In genomic region chr1:75217893-75218226, GRCm38 (mm10) we compare ENCODE assay signal across 8 mouse cellular contexts. TPM values are rescaled to one million over a fixed set of nuclear protein-coding genes. Genes with fewer than 3 reads are reported as not detected.
DNase-seq lines count a peak whose midpoint lies in the region; ATAC-seq and TF ChIP-seq lines count a peak whose summit lies in the region.

No protein-coding gene starts in this region.

- H3K27me3 ChIP-seq in spleen, adult 2 months (ENCODE audit: control insufficient read depth, insufficient read depth, low read length): no peaks in the 10 kb centered on the region
- peaks cover 72% of the 10 kb centered on the region for H3K27me3 ChIP-seq in limb, embryonic 13.5 days
- no peaks in the 10 kb centered on the region for H3K27me3 ChIP-seq in stomach, postnatal 0 days (ENCODE audit: control insufficient read depth, insufficient read depth, low read length)

- peak overlapping the region; percentile 86 for H3K4me3 ChIP-seq in spleen, adult 2 months (ENCODE audit: extremely low read depth, insufficient read depth, insufficient read length)
- peak overlapping the region; percentile 61 for H3K4me3 ChIP-seq in limb, embryonic 13.5 days
- H3K4me3 ChIP-seq in stomach, postnatal 0 days (ENCODE audit: low read depth, low read length): peak overlapping the region; percentile 52

- H3K9ac ChIP-seq in limb, embryonic 13.5 days: peak overlapping the region; percentile 51
- peak overlapping the region; percentile 69; the same call in 1 of the 2 replicates for H3K9ac ChIP-seq in stomach, postnatal 0 days (ENCODE audit: low read length)

- peak overlapping the region; percentile 34 for H3K27ac ChIP-seq in spleen, adult 2 months (ENCODE audit: insufficient read depth, low read length)
- H3K27ac ChIP-seq in limb, embryonic 13.5 days: no peak overlapping the region
- H3K27ac ChIP-seq in stomach, postnatal 0 days (replicated peaks): peak overlapping the region; percentile 83

- H3K9me3 ChIP-seq in limb, embryonic 13.5 days: no peaks in the 10 kb centered on the region
- H3K9me3 ChIP-seq in stomach, postnatal 0 days (ENCODE audit: control insufficient read depth, low read length): no peaks in the 10 kb centered on the region

- TF ChIP-seq POLR2A in spleen, adult 2 months (IDR thresholded peaks at IDR 0.05; ENCODE audit: low read depth, low read length): no peak

- peaks cover 20% of the 10 kb centered on the region; the same call in 1 of the 2 replicates for H3K4me1 ChIP-seq in spleen, adult 2 months (ENCODE audit: control insufficient read depth, insufficient read depth, insufficient read length)
- peaks cover 15% of the 10 kb centered on the region for H3K4me1 ChIP-seq in limb, embryonic 13.5 days
- H3K4me1 ChIP-seq in stomach, postnatal 0 days (replicated peaks; ENCODE audit: control insufficient read depth, insufficient read depth): 0 out of 2 replicates have a peak, but pooled peaks cover 2% of the 10 kb centered on the region

- ATAC-seq in limb, embryonic 13.5 days (ENCODE audit: low FRiP score, low read depth): no peak
- no peak for ATAC-seq in stomach, postnatal 0 days (ENCODE audit: low FRiP score, low TSS enrichment)

- WGBS in spleen, adult 2 months: 2% methylated on average over 6 of the region's 6 CpGs
- 3% methylated on average over 6 of the region's 6 CpGs for WGBS in limb, embryonic 13.5 days
- WGBS in stomach, postnatal 0 days: 3% methylated on average over 6 of the region's 6 CpGs

- peaks cover 20% of the 10 kb centered on the region for H3K36me3 ChIP-seq in spleen, adult 2 months (ENCODE audit: control insufficient read depth, insufficient read depth, low read length)
- peaks cover 32% of the 10 kb centered on the region for H3K36me3 ChIP-seq in limb, embryonic 13.5 days
- 0 out of 2 replicates have a peak, but pooled peaks cover 6% of the 10 kb centered on the region for H3K36me3 ChIP-seq in stomach, postnatal 0 days (ENCODE audit: control insufficient read depth, insufficient read depth, low read length)

- no peak for TF ChIP-seq CTCF in spleen, adult 2 months (IDR thresholded peaks at IDR 0.05; ENCODE audit: extremely low read depth, insufficient read depth, insufficient read length, insufficient replicate concordance)
- no peak for TF ChIP-seq CTCF in stomach, postnatal 0 days (IDR thresholded peaks at IDR 0.05; ENCODE audit: low read depth)

- H3K4me2 ChIP-seq in limb, embryonic 13.5 days (replicated peaks): peak overlapping the region; percentile 96
- peak overlapping the region; percentile 98 for H3K4me2 ChIP-seq in stomach, postnatal 0 days (replicated peaks; ENCODE audit: low read depth)

- peak; percentile 79 for DNase-seq in cerebellum, adult 9-10 months
- no peak for DNase-seq in cerebellum, postnatal 25 days
- DNase-seq in spleen, adult 2 months (ENCODE audit: low read depth in 1 of 2, low spot score in 2 of 2): no peak
- DNase-seq in spleen, adult 18-20 months: no peak
- DNase-seq in stomach, postnatal 0 days (ENCODE audit: low spot score): no peak
- DNase-seq in spleen, postnatal 36 days (ENCODE audit: low spot score in 2 of 2): no peak
- DNase-seq in gastrocnemius, postnatal 10 days: no peak

- no peak for TF ChIP-seq EP300 in stomach, postnatal 0 days (optimal IDR thresholded peaks at IDR 0.05)

RNA-seq across cellular contexts. Expression of gene Tuba4a, which starts 1.8 kb away (rescaled TPM):
- 123 and 132 TPM in 2 replicates for polyA plus RNA-seq in spleen, adult 2 months (2012; rRNA removed)
- 22.7 and 27.1 TPM in 2 replicates for polyA plus RNA-seq in limb, embryonic 13.5 days (2015; fragmentation: Nextera tagmentation; extraction: Ambion mirVana)
- polyA plus RNA-seq in stomach, postnatal 0 days (2015; fragmentation: Nextera tagmentation; extraction: Ambion mirVana): 314 and 325 TPM in 2 replicates
- 100 to 1,000 TPM; 490 to 573 TPM for total RNA-seq in gastrocnemius, postnatal 10 days (2021)

RNA-seq across cellular contexts. Expression of gene Stk16, which starts 7.2 kb away (rescaled TPM):
- 121 and 131 TPM in 2 replicates for polyA plus RNA-seq in spleen, adult 2 months (2012; rRNA removed)
- 138 and 148 TPM in 2 replicates for polyA plus RNA-seq in limb, embryonic 13.5 days (2015; fragmentation: Nextera tagmentation; extraction: Ambion mirVana)
- 57.9 and 58.1 TPM in 2 replicates for polyA plus RNA-seq in stomach, postnatal 0 days (2015; fragmentation: Nextera tagmentation; extraction: Ambion mirVana)
- total RNA-seq in gastrocnemius, postnatal 10 days (2021): 10 to 100 TPM; 31.8 to 40.3 TPM

RNA-seq across cellular contexts. Expression of gene Glb1l, which starts 7.2 kb away (rescaled TPM):
- 5.3 and 5.7 TPM in 2 replicates for polyA plus RNA-seq in spleen, adult 2 months (2012; rRNA removed)
- 20.4 and 23.5 TPM in 2 replicates for polyA plus RNA-seq in limb, embryonic 13.5 days (2015; fragmentation: Nextera tagmentation; extraction: Ambion mirVana)
- polyA plus RNA-seq in stomach, postnatal 0 days (2015; fragmentation: Nextera tagmentation; extraction: Ambion mirVana): 5.2 and 7.1 TPM in 2 replicates
- 1 to 10 TPM; 6.5 to 8.6 TPM for total RNA-seq in gastrocnemius, postnatal 10 days (2021)

RNA-seq across cellular contexts. Expression of gene A630095N17Rik, which starts 14.0 kb away (rescaled TPM):
- 0.19 TPM in 1 of 2 replicates, not detected in the other for polyA plus RNA-seq in spleen, adult 2 months (2012; rRNA removed)
- not detected in 2 replicates for polyA plus RNA-seq in limb, embryonic 13.5 days (2015; fragmentation: Nextera tagmentation; extraction: Ambion mirVana)
- polyA plus RNA-seq in stomach, postnatal 0 days (2015; fragmentation: Nextera tagmentation; extraction: Ambion mirVana): 0.25 TPM in 1 of 2 replicates, not detected in the other
- not detected for total RNA-seq in gastrocnemius, postnatal 10 days (2021)

RNA-seq across cellular contexts. Expression of gene Dnajb2, which starts 18.3 kb away (rescaled TPM):
- 32.6 and 45.8 TPM in 2 replicates for polyA plus RNA-seq in spleen, adult 2 months (2012; rRNA removed)
- polyA plus RNA-seq in limb, embryonic 13.5 days (2015; fragmentation: Nextera tagmentation; extraction: Ambion mirVana): 41.9 and 45.4 TPM in 2 replicates
- polyA plus RNA-seq in stomach, postnatal 0 days (2015; fragmentation: Nextera tagmentation; extraction: Ambion mirVana): 24.2 and 25.8 TPM in 2 replicates
- 10 to 100 TPM; 32.4 to 38.8 TPM for total RNA-seq in gastrocnemius, postnatal 10 days (2021)
